Mouse (Mus musculus) bone marrow macrophage, adult 2 months (primary cell): Measurements from ENCODE around the gene Cdh12.

Source experiments
- CTCF ChIP-seq: IDR thresholded peaks from 2 replicates; pipeline ENCODE4 v1.5.1; 2012; ENCODE audit warnings: low read depth, mild to moderate bottlenecking, low read length, moderate library complexity
- POLR2A ChIP-seq: IDR thresholded peaks from 2 replicates; pipeline ENCODE4 v1.6.1; 2012; ENCODE audit warnings: mild to moderate bottlenecking, low read depth, low read length, borderline replicate concordance

DNA sequence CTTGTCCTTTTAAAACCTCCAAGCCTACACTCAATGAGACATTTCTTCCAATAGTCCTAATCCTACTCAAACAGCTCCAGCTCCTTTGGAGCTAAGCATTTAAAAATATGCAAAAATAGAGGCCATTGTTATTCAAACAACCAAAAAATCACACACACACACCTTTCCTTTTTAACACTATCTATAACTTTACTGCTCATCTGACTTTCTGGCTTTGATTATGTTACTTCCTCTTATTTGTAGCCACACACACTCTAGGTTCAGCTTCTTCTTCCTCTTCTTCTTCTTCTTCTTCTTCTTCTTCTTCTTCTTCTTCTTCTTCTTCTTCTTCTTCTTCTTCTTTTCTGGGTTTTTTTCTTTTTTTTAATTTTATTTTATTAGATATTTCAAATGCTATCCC is 323.2 kb downstream of the Cdh12 start:
- no peak for TF ChIP-seq CTCF
- TF ChIP-seq POLR2A, result no peak
